Mouse (Mus musculus) spleen, adult 2 months (tissue): Measurements from ENCODE around the gene Atp8b5. TPM values are rescaled to one million over a fixed set of nuclear protein-coding genes. Genes with fewer than 3 reads are reported as not detected.

Source experiments
- DNase-seq, 2 experiments: peaks; one replicate each; pipeline versions ENCODE4 v3.0.0 to v3.0.0-alpha.2; 2012 to 2021; ENCODE audit warnings: low spot score in 2 of 2, low read depth in 1 of 2
- H3K27ac ChIP-seq: fragments of 200-500 bp; 2 replicates; pipeline ENCODE4 v1.5.1; 2012; ENCODE audit warnings: low read length, inconsistent platforms; ENCODE audit not compliant: insufficient read depth
- H3K27me3 ChIP-seq: fragments of 200-500 bp; 2 replicates; pipeline ENCODE4 v1.6.1; 2012; ENCODE audit warnings: mild to moderate bottlenecking, moderate library complexity, low read length, inconsistent platforms; ENCODE audit not compliant: control insufficient read depth, insufficient read depth
- H3K36me3 ChIP-seq: fragments of 200-500 bp; 2 replicates; pipeline ENCODE4 v1.6.1; 2012; ENCODE audit warnings: mild to moderate bottlenecking, low read length, inconsistent platforms; ENCODE audit not compliant: control insufficient read depth, insufficient read depth
- H3K4me1 ChIP-seq: fragments of 200-500 bp; 2 replicates; pipeline ENCODE4 v1.6.1; 2011; ENCODE audit warnings: inconsistent platforms; ENCODE audit not compliant: control insufficient read depth, insufficient read depth, insufficient read length
- H3K4me3 ChIP-seq: fragments of 200-500 bp; 2 replicates; pipeline ENCODE4 v1.5.1; 2011; ENCODE audit warnings: mild to moderate bottlenecking, inconsistent platforms; ENCODE audit not compliant: insufficient read depth, insufficient read length; ENCODE audit errors: extremely low read depth
- CTCF ChIP-seq: fragments of 200-500 bp; IDR thresholded peaks from 2 replicates; pipeline ENCODE4 v1.5.1; 2011; ENCODE audit warnings: mild to moderate bottlenecking, inconsistent platforms; ENCODE audit not compliant: insufficient read depth, insufficient read length, insufficient replicate concordance; ENCODE audit errors: extremely low read depth
- POLR2A ChIP-seq: fragments of 200-500 bp; IDR thresholded peaks from 2 replicates; pipeline ENCODE4 v1.6.1; 2011; ENCODE audit warnings: low read depth, low read length, inconsistent platforms
- WGBS: fragments of 180-500 bp; shearing (Covaris S2); methylation state at CpG from one replicate; pipeline ENCODE4 v1.1.7; 2018; 5-methylcytosine and 5-hydroxymethylcytosine counted together
- polyA plus RNA-seq: library from polyadenylated mRNA; depleted of rRNA; stranded (reverse); fragments of >200 nt; gene quantifications from 2 replicates; pipeline ENCODE4 v1.2.3, GENCODE M21; 2012

Gene Atp8b5
- polyA plus RNA-seq, 1 experiment, result 0.06 TPM

- TF ChIP-seq POLR2A (no peak), CTCF (no peak)
- Histone ChIP-seq H3K36me3 (no peaks in the 10 kb centered on the region), H3K27me3 (no peaks in the 10 kb centered on the region), H3K4me3 (no peak overlapping the region), H3K4me1 (no peaks in the 10 kb centered on the region), H3K27ac (no peak overlapping the region)
- no peak for DNase-seq
- WGBS, result 78% methylated on average over 12 of the region's 12 CpGs
Observed at GRCm38 (mm10) chr4:43407071-43407920, 140.3 kb downstream of the Atp8b5 start.

DNA sequence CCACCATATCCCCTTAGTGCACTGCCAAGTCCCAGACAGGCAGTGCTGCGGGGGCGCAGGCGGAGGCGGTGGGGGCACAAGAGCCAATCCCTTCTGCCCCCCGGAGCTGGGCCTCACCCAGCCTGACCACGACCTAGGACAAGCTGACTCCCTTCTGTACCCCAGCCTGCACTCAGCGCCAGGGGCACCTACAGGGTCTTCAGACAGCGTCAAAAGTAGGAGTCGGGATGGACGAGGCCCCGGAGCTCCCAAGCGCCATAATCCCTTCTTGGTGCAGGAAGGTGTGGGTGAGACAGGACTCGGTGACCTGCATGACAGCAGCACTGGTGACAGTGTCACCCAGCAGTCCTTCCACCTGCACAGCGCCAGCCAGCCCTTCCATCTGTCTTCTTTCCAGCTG, 147.8 kb downstream of the Atp8b5 start:
- 89% methylated on average over 14 of the region's 14 CpGs for WGBS
- DNase-seq, result no peak

GRCm38 (mm10) chr4:43415221-43416070, 148.5 kb downstream of the Atp8b5 start:
- no peak overlapping the region for H3K4me3 ChIP-seq
- H3K27ac ChIP-seq, result no peak overlapping the region
- no peak for DNase-seq
- no peaks in the 10 kb centered on the region for H3K36me3 ChIP-seq
- H3K27me3 ChIP-seq, result no peaks in the 10 kb centered on the region
- H3K4me1 ChIP-seq, result no peaks in the 10 kb centered on the region
- WGBS, result 91% methylated on average over 29 of the region's 29 CpGs
- TF ChIP-seq POLR2A (no peak), CTCF (no peak)

More for the DNA sequence above, 147.8 kb downstream of the Atp8b5 start:
- Histone ChIP-seq H3K4me1 (no peaks in the 10 kb centered on the region), H3K4me3 (no peak overlapping the region), H3K27ac (no peak overlapping the region), H3K27me3 (no peaks in the 10 kb centered on the region), H3K36me3 (no peaks in the 10 kb centered on the region)
- TF ChIP-seq POLR2A, result no peak
- no peak for TF ChIP-seq CTCF

DNA sequence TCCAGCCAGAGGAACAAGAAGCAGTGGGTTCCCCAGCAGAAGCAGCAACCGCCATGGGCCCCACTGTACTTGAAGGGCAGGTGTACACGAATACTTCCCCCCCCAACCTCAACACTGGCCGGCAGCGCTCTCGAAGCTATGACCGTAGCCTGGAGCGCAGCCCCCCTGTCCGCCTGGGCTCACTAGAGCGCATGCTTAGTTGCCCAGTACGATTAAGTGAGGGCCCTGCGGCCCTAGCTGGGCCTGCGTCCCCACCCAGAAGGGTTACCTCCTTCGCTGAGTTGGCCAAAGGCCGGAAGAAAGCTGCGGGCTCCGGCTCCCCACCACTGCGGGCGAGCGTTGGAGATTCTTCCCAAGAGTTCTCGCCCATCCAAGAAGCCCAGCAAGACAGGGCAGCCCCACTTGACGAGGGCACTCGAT, 149.1 kb downstream of the Atp8b5 start:
- no peaks in the 10 kb centered on the region for H3K4me1 ChIP-seq
- H3K27me3 ChIP-seq, result no peaks in the 10 kb centered on the region
- WGBS, result 93% methylated on average over 22 of the region's 22 CpGs
- TF ChIP-seq POLR2A (no peak), CTCF (no peak)
- no peak for DNase-seq
- no peak overlapping the region for H3K4me3 ChIP-seq
- no peaks in the 10 kb centered on the region for H3K36me3 ChIP-seq
- no peak overlapping the region for H3K27ac ChIP-seq

- no peak for DNase-seq
- Histone ChIP-seq H3K36me3 (no peaks in the 10 kb centered on the region), H3K4me1 (no peaks in the 10 kb centered on the region), H3K27me3 (no peaks in the 10 kb centered on the region), H3K27ac (no peak overlapping the region), H3K4me3 (no peak overlapping the region)
- no peak for TF ChIP-seq CTCF
- TF ChIP-seq POLR2A, result no peak
- WGBS, result 74% methylated on average over 16 of the region's 16 CpGs
Observed at GRCm38 (mm10) chr4:43417269-43418062, 150.5 kb downstream of the Atp8b5 start.

- no peaks in the 10 kb centered on the region for H3K4me1 ChIP-seq
- H3K4me3 ChIP-seq, result no peak overlapping the region
- WGBS, result 76% methylated on average over 4 of the region's 4 CpGs
- H3K27ac ChIP-seq, result no peak overlapping the region
- H3K36me3 ChIP-seq, result no peaks in the 10 kb centered on the region
- DNase-seq, result no peak
- no peaks in the 10 kb centered on the region for H3K27me3 ChIP-seq
- no peak for TF ChIP-seq POLR2A
- TF ChIP-seq CTCF, result no peak
Observed at GRCm38 (mm10) chr4:43418450-43418849, 151.5 kb downstream of the Atp8b5 start.
